Mouse (Mus musculus) myocyte (in vitro differentiated cells): ENCODE data around the gene Zdhhc17. TPM values are rescaled to one million over a fixed set of nuclear protein-coding genes. Genes with fewer than 3 reads are reported as not detected.

Experiments used
- H3K27me3 ChIP-seq: one replicate; pipeline ENCODE4 v1.6.1; 2011; ENCODE audit not compliant: control insufficient read depth, insufficient read depth, insufficient read length
- H3K36me3 ChIP-seq: one replicate; pipeline ENCODE4 v1.6.1; 2011; ENCODE audit not compliant: control insufficient read depth, insufficient read depth
- H3K4me2 ChIP-seq: one replicate; pipeline ENCODE4 v1.6.1; 2011; ENCODE audit warnings: low read depth, control low read depth
- H3K4me3 ChIP-seq: one replicate; pipeline ENCODE4 v1.5.1; 2011; ENCODE audit warnings: mild to moderate bottlenecking, control low read depth, moderate library complexity
- H3K79me2 ChIP-seq: one replicate; pipeline ENCODE4 v1.6.1; 2011; ENCODE audit not compliant: control insufficient read depth, insufficient read depth
- H3ac ChIP-seq: one replicate; pipeline ENCODE4 v1.6.1; 2011; ENCODE audit not compliant: control insufficient read depth, insufficient read length
- CEBPB ChIP-seq: IDR thresholded peaks from 2 replicates; pipeline ENCODE4 v1.6.1; 2011; ENCODE audit warnings: mild to moderate bottlenecking, moderate library complexity; ENCODE audit not compliant: poor library complexity, insufficient read depth, severe bottlenecking
- E2F4 ChIP-seq: IDR thresholded peaks from one replicate; pipeline ENCODE4 v1.6.1; 2011; ENCODE audit warnings: mild to moderate bottlenecking, control low read depth, moderate library complexity; ENCODE audit not compliant: insufficient read depth
- MAX ChIP-seq: IDR thresholded peaks from one replicate; pipeline ENCODE4 v1.6.1; 2011; ENCODE audit warnings: low read depth, mild to moderate bottlenecking, control low read depth
- MYOD1 ChIP-seq, 3 experiments: IDR thresholded peaks; one replicate each; pipeline ENCODE4 v1.6.1; 2011; ENCODE audit warnings: control low read depth in 2 of 3, low read depth in 2 of 3, mild to moderate bottlenecking in 2 of 3, moderate library complexity in 1 of 3; ENCODE audit not compliant: insufficient read length in 2 of 3, control insufficient read depth in 1 of 3
- MYOG ChIP-seq, 3 experiments: IDR thresholded peaks; one replicate each; pipeline ENCODE4 v1.6.1; 2011; ENCODE audit warnings: control low read depth in 2 of 3, low read depth in 2 of 3, mild to moderate bottlenecking in 2 of 3; ENCODE audit not compliant: insufficient read length in 2 of 3, control insufficient read depth in 1 of 3, insufficient read depth in 1 of 3
- POLR2A ChIP-seq: IDR thresholded peaks from one replicate; pipeline ENCODE4 v1.6.1; 2011; ENCODE audit warnings: low read depth, mild to moderate bottlenecking, control low read depth, moderate library complexity; ENCODE audit not compliant: insufficient read length
- POLR2AphosphoS2 ChIP-seq: IDR thresholded peaks from one replicate; pipeline ENCODE4 v1.6.1; 2011; ENCODE audit warnings: low read depth, control low read depth; ENCODE audit not compliant: insufficient read length
- REST ChIP-seq: IDR thresholded peaks from one replicate; pipeline ENCODE4 v1.6.1; 2011; ENCODE audit warnings: mild to moderate bottlenecking, control low read depth, moderate library complexity; ENCODE audit not compliant: insufficient read depth, insufficient read length
- SRF ChIP-seq: IDR thresholded peaks from one replicate; pipeline ENCODE4 v1.6.1; 2011; ENCODE audit warnings: low read depth; ENCODE audit not compliant: control insufficient read depth, insufficient read length
- TCF12 ChIP-seq: IDR thresholded peaks from one replicate; pipeline ENCODE4 v1.6.1; 2011; ENCODE audit warnings: mild to moderate bottlenecking, control low read depth; ENCODE audit not compliant: poor library complexity, insufficient read depth, severe bottlenecking
- TCF3 ChIP-seq: IDR thresholded peaks from one replicate; pipeline ENCODE4 v1.6.1; 2011; ENCODE audit warnings: low read depth, control low read depth; ENCODE audit not compliant: insufficient read length
- USF1 ChIP-seq: IDR thresholded peaks from one replicate; pipeline ENCODE4 v1.6.1; 2011; ENCODE audit warnings: low read depth, mild to moderate bottlenecking, control low read depth, moderate library complexity
- polyA plus RNA-seq: library from polyadenylated mRNA; unstranded; fragments of >200 nt; fragmentation: generic; extraction: Trizol; gene quantifications from one replicate; pipeline ENCODE4 v1.2.1, GENCODE M21; 2012; ENCODE audit warnings: missing spikeins

The Zdhhc17 gene
- polyA plus RNA-seq, 1 experiment: 6.6 TPM

- Histone ChIP-seq H3K79me2 (no peaks in the 10 kb centered on the region), H3K36me3 (peaks cover 21% of the 10 kb centered on the region), H3ac (no peak overlapping the region), H3K4me2 (no peak overlapping the region), H3K4me3 (no peak overlapping the region), H3K27me3 (no peaks in the 10 kb centered on the region)
- peak; percentile 8 for TF ChIP-seq USF1
- TF ChIP-seq MAX: no peak
These were observed 47.8 kb downstream of the Zdhhc17 start for GRCm38 (mm10) chr10:110962172-110962571.

GRCm38 (mm10) chr10:110960841-110961240 is 49.1 kb downstream of the Zdhhc17 start:
- TF ChIP-seq REST: no peak
- no peak for TF ChIP-seq POLR2AphosphoS2
- TF ChIP-seq MYOD1 (IDR thresholded peaks at IDR 0.05; ENCODE audit: control insufficient read depth in 1 of 3, insufficient read length in 2 of 3, low read depth in 2 of 3): no peak
- no peak for TF ChIP-seq TCF12
- TF ChIP-seq POLR2A: no peak
- TF ChIP-seq TCF3: no peak
- no peak for TF ChIP-seq SRF
- no peak for TF ChIP-seq MAX
- no peak for TF ChIP-seq USF1
- TF ChIP-seq E2F4: no peak
- no peak for TF ChIP-seq MYOG (IDR thresholded peaks at IDR 0.05; ENCODE audit: control insufficient read depth in 1 of 3, insufficient read depth in 1 of 3, insufficient read length in 2 of 3, low read depth in 2 of 3)
- no peak for TF ChIP-seq CEBPB
- Histone ChIP-seq H3K4me3 (no peak overlapping the region), H3K27me3 (no peaks in the 10 kb centered on the region), H3K4me2 (no peak overlapping the region), H3K79me2 (no peaks in the 10 kb centered on the region), H3K36me3 (peaks cover 28% of the 10 kb centered on the region), H3ac (no peak overlapping the region)

GRCm38 (mm10) chr10:110959781-110960180 is 50.2 kb downstream of the Zdhhc17 start:
- no peak overlapping the region for H3ac ChIP-seq
- no peaks in the 10 kb centered on the region for H3K79me2 ChIP-seq
- H3K27me3 ChIP-seq: no peaks in the 10 kb centered on the region
- TF ChIP-seq POLR2A (no peak), MYOG (IDR thresholded peaks at IDR 0.05; ENCODE audit: control insufficient read depth in 1 of 3, insufficient read depth in 1 of 3, insufficient read length in 2 of 3, low read depth in 2 of 3) (no peak), REST (no peak), TCF3 (no peak), MYOD1 (IDR thresholded peaks at IDR 0.05; ENCODE audit: control insufficient read depth in 1 of 3, insufficient read length in 2 of 3, low read depth in 2 of 3) (no peak), E2F4 (no peak), TCF12 (no peak), POLR2AphosphoS2 (no peak), CEBPB (no peak), MAX (no peak), USF1 (no peak), SRF (no peak)
- peaks cover 39% of the 10 kb centered on the region for H3K36me3 ChIP-seq
- no peak overlapping the region for H3K4me3 ChIP-seq
- H3K4me2 ChIP-seq: no peak overlapping the region

GRCm38 (mm10) chr10:110958879-110959278 is 51.1 kb downstream of the Zdhhc17 start:
- H3K36me3 ChIP-seq: peaks cover 40% of the 10 kb centered on the region

GRCm38 (mm10) chr10:110952937-110953451 is 56.9 kb downstream of the Zdhhc17 start:
- no peaks in the 10 kb centered on the region for H3K79me2 ChIP-seq
- no peaks in the 10 kb centered on the region for H3K27me3 ChIP-seq
- no peak overlapping the region for H3ac ChIP-seq
- H3K4me3 ChIP-seq: no peak overlapping the region
- peak in 2 of 3 experiments; percentile 23 to 54 for TF ChIP-seq MYOG (IDR thresholded peaks at IDR 0.05; ENCODE audit: control insufficient read depth in 1 of 3, insufficient read depth in 1 of 3, insufficient read length in 2 of 3, low read depth in 2 of 3)
- peak in 1 of 3 experiments; percentile 22 for TF ChIP-seq MYOD1 (IDR thresholded peaks at IDR 0.05; ENCODE audit: control insufficient read depth in 1 of 3, insufficient read length in 2 of 3, low read depth in 2 of 3)
- no peak for TF ChIP-seq CEBPB
- peaks cover 25% of the 10 kb centered on the region for H3K36me3 ChIP-seq
- no peak overlapping the region for H3K4me2 ChIP-seq

More at GRCm38 (mm10) chr10:110958879-110959278, 51.1 kb downstream of the Zdhhc17 start:
- Histone ChIP-seq H3K4me3 (no peak overlapping the region), H3K79me2 (no peaks in the 10 kb centered on the region), H3K27me3 (no peaks in the 10 kb centered on the region), H3K4me2 (no peak overlapping the region), H3ac (no peak overlapping the region)
- TF ChIP-seq SRF: no peak
- no peak for TF ChIP-seq E2F4
- TF ChIP-seq POLR2A: no peak
- no peak for TF ChIP-seq TCF12
- TF ChIP-seq MYOD1 (IDR thresholded peaks at IDR 0.05; ENCODE audit: control insufficient read depth in 1 of 3, insufficient read length in 2 of 3, low read depth in 2 of 3): no peak
- TF ChIP-seq TCF3: no peak
- no peak for TF ChIP-seq CEBPB
- no peak for TF ChIP-seq USF1
- TF ChIP-seq POLR2AphosphoS2: no peak
- no peak for TF ChIP-seq MYOG (IDR thresholded peaks at IDR 0.05; ENCODE audit: control insufficient read depth in 1 of 3, insufficient read depth in 1 of 3, insufficient read length in 2 of 3, low read depth in 2 of 3)
